Mouse (Mus musculus) gastrocnemius, adult 8-10 months (tissue): ENCODE data around the gene 1110002E22Rik. TPM values are rescaled to one million over a fixed set of nuclear protein-coding genes. Genes with fewer than 3 reads are reported as not detected.
A peak's percentile ranks its signal among the peaks of the same experiment; 100 is the strongest.

ENCODE experiments used
- DNase-seq, 2 experiments: peaks; one replicate each; pipeline ENCODE4 v3.0.0; 2022; ENCODE audit warnings: low spot score in 2 of 2
- total RNA-seq, 4 experiments: library from RNA; stranded (reverse); gene quantifications; 2 replicates each; pipeline ENCODE4 v1.2.4; 2022

Gene 1110002E22Rik
- total RNA-seq, 4 experiments from 2014 or later = 52.7 to 126 (median 95.8) TPM

GRCm38 (mm10) chr3:138063731-138064329 is 1.0 kb upstream of the 1110002E22Rik start:
- DNase-seq = peak; percentile 84 to 86

DNA sequence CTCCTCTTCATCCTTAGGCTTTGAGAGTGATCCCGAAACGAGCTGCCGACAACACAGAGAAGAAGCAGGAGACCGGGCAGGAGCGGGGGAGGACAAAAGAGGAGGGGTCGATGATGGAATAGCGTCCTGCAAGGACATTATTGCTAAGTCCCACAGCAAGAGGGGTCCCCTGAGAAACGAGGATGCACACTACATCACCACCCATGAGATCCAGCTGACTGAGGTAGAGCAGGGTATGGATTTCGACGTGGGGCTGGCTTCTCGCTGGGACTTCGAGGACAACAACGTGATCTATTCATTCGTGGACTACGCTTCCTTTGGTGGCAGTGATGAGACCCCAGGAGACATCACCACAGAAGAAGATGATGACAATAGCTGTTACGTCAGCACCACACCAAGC is 1.1 kb downstream of the 1110002E22Rik start:
- no peak for DNase-seq

- peak in 1 of 2 experiments; percentile 72 for DNase-seq
Observed at GRCm38 (mm10) chr3:138066348-138066856, 1.6 kb downstream of the 1110002E22Rik start.

- DNase-seq = no peak
Observed at GRCm38 (mm10) chr3:138067288-138067687, 2.4 kb downstream of the 1110002E22Rik start, which contains the start of gene Gm5105. TSS of gene Gm5105 (minus strand) at chr3:138067388.

DNA sequence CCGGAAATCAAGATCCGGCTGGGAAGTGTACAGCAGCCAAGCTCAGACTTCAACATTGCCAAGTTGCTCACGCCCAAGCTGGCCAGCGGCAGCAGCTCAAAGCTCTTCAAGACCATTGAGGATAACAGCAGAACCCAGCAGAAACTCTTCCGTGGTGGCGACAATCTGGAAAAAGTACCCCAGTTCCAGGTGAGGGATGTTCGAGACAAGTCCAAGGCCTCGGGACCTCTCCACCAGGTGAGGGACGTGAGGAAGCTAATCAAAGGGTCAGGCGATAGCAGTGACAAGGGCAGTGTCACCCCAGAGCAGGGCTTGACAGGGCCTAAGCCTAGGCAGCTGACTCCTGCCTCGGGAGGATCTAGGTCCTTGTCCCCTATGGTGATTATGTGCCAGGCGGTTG is 3.3 kb downstream of the 1110002E22Rik start:
- DNase-seq = peak in 1 of 2 experiments; percentile 34

DNA sequence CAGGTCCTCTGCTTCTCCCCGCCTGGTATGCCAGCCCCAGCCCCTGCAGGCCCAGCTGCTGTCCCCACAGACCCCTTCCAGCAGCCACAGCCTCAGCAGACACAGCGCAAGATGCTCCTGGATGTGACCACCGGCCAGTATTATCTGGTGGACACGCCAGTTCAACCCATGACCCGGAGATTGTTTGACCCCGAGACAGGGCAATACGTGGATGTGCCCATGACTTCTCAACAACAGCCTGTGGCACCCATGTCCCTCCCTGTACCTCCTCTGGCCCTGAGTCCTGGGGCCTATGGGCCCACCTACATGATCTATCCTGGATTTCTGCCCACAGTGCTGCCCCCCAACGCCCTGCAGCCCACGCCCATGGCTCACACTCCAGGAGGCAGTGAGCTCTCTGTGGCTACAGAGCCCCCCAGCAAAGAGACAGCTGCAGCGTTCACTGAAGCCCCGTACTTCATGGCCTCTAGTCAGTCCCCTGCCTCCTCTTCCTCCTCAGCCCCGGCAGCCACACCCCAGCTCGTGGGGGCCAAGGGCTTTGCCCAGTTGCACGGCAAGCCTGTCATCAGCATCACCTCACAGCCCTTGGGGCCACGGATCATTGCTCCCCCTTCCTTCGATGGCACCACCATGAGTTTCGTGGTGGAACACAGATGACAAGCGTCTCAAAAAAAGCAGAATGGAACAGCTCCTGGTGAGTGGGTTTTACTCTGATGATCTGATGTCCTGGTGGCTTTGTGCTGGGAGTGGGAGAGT is 5.1 kb downstream of the 1110002E22Rik start:
- DNase-seq = no peak

GRCm38 (mm10) chr3:138071004-138071403 is 6.2 kb downstream of the 1110002E22Rik start:
- DNase-seq = no peak

GRCm38 (mm10) chr3:138071476-138072073 is 6.7 kb downstream of the 1110002E22Rik start:
- DNase-seq = peak in 1 of 2 experiments; percentile 59

GRCm38 (mm10) chr3:138074214-138074613 is 9.4 kb downstream of the 1110002E22Rik start:
- no peak for DNase-seq

GRCm38 (mm10) chr3:138075209-138075608 is 10.4 kb downstream of the 1110002E22Rik start:
- peak in 1 of 2 experiments; percentile 42 for DNase-seq

DNA sequence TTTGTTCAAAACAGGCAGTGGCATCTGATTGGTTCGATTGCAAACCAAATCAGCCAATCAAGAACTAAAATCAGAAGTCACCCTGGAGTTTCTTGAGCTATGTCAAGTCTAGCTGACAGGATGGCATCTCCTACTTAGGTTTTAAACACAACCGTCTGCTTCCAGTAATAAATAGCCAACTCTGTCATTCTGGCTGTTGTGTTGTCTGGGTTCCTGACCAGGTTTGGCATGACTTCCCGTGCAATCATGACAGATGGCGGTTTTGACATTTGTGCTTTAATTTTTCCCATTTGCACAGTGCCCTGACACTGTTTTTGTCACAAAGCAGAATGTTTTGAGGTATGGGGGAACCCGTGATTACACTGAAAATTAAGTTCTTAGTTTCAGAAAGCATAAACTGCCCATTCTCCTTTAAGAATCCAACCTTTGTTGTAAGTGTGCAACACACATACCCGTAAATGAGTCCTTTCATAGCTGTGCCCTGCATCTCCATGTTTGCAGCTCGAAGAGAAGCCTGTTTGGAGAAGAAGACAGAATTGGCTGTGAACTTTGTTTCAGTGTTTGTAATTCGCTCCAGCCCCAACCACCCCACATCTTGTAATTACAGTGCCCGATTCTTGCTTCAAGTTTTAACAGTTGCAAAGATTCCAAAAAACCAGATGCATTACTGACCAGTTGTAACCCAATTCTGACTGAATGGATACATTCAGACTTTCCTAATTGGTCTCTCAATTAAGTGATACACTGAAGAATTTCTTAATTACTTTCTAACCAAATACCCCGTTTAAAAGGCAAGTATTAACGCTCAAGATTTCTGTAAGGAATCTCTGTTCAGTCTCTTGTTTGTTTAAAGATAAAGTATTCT is 12.9 kb downstream of the 1110002E22Rik start:
- DNase-seq = no peak

GRCm38 (mm10) chr3:138078701-138079100 is 13.8 kb downstream of the 1110002E22Rik start:
- no peak for DNase-seq

DNA sequence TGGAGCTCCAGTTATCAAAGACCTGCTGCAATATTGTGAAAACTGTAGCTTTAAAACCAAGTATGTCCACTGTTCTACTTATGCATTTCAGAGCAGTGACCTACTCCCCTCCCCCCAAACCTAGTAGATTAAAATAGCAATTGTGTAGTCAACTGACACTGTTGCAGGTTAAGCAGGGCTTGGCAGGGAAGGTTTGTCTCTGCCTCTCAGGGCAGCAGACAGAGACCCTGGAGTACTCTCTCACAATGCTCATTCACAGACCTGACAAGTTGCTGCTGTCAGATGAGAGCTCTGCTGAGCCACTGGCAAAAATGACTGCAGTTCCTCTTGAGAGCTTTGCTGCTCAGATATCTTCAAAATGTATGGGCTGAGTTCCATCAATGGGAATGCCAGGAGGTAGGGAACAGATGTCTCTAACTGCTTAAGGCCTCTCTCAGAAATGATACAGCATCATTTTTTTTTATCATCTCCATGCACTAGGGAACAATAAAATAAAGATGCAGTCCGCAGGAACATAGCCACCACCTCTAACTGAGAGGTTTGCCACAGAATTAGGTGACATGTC is 18.3 kb downstream of the 1110002E22Rik start:
- no peak for DNase-seq

- no peak for DNase-seq
Observed at GRCm38 (mm10) chr3:138083896-138084295, 19.0 kb downstream of the 1110002E22Rik start.

DNA sequence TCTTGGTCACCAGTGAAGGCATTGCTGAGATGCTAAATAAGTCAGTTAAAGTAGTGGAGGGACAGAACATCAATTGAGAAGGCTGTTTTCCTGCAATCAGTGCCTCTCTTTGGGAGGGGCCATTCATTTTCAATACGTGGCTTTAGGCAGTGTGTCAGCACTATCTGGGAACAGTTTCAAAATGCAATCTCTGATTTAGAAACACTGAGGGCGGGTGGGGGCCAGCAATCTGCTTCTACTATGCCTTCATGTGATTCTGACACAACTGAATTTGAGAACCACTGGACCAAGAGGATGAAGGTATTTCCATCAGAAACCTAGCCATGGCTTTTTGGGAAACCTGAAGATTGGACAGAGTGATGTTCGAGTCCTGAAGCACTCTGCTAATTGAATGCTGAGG is 30.4 kb downstream of the 1110002E22Rik start:
- DNase-seq = no peak

DNA sequence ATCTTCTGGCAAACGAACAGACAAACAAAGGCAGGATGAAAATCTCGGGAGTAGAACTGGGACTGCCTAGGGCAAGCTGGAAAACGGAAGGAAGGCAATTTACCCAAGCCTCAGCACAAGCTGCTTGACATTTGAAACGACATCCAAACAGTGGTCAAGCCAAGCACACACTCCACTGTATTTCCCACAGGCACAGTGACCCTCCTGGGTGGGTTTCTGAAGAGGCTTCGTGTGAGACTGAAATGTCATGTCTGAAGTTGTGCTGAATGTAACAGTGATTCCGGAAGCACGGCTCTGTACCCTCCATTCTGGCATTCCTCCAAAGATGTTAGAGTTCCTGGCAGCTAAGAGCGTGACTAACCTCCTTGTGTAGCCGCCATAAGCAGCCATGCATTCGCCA is 30.9 kb downstream of the 1110002E22Rik start:
- DNase-seq = no peak

DNA sequence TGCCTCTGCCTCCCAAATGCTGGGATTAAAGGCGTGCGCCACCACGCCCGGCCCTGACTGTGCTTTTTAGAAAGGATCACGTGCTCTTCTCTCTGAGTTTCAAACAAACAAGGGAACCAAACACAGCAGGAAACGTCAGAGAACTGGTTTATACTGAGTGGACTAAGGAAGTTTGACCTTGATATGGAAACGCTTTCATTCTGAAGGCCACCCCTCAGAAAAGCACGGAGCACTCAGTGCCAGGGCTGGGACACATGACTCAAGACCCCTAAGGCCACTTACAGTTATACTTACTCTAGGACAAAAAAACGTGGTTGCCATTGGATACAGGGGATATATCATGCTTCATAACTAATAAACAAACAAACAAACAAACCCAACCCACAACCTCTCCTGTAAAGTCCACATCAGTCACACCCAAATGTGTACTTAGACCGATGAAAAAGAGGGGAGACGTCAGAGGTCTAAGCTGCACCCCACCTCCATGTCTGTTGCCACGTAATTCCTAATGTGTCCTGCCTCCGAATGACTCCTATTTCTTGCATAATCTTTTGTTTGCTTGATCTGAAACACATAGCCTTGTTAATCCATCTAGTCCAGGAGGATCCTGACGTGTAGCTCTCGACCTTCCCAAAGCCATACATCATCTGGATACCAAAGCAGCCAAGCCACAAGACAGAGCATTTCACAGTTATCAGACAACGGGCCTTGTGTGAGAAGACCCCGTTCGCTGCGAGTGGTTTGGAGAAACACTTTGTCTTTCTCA is 31.6 kb downstream of the 1110002E22Rik start:
- DNase-seq = no peak

- DNase-seq = no peak
Observed at GRCm38 (mm10) chr3:138097718-138098117, 32.9 kb downstream of the 1110002E22Rik start.

- DNase-seq = no peak
Observed at GRCm38 (mm10) chr3:138101936-138102335, 37.1 kb downstream of the 1110002E22Rik start.

DNA sequence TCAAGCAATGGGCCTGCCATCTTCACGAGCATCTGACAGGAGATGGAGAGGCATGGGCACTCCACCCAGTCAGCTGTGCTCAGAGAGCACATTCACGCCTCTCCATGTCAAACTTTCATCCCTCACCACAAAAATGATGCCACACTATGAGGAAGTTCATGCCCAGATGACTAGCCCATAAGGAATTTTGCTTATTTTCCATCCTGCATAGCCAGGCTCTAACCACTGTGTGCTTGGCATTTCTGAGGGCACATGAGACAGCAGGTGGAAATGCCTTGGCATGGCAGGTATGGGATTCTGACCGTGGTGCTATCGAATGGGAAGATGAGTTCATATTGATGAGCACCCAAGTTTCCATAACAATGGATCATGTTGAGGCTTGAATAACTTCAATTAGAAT is 38.8 kb downstream of the 1110002E22Rik start:
- no peak for DNase-seq
